Mouse (Mus musculus): ENCODE measurements around the gene Ppp1r26.

Ppp1r26 gene

GRCm38 (mm10) chr2:28498431-28498830 is 51.8 kb downstream of the Ppp1r26 start:
- no peak for DNase-seq (ENCODE audit: low spot score)

- no peak for DNase-seq (ENCODE audit: low spot score)
Observed at GRCm38 (mm10) chr2:28502987-28503386, 56.4 kb downstream of the Ppp1r26 start.

- DNase-seq (ENCODE audit: low spot score), result no peak
Observed at GRCm38 (mm10) chr2:28504676-28505075, 58.1 kb downstream of the Ppp1r26 start.
